Mouse (Mus musculus): ENCODE results near the gene Hist1h3c.

- TF ChIP-seq CTCF (IDR thresholded peaks at IDR 0.05) (no peak), POLR2A (IDR thresholded peaks at IDR 0.05; ENCODE audit: insufficient read depth, low read depth, low read length) (no peak)
Measured at GRCm38 (mm10) chr13:23753314-23754078, 8.1 kb upstream of the Hist1h3c start.
